Comparison of ENCODE assay signal across 8 mouse cellular contexts in the genomic region with DNA sequence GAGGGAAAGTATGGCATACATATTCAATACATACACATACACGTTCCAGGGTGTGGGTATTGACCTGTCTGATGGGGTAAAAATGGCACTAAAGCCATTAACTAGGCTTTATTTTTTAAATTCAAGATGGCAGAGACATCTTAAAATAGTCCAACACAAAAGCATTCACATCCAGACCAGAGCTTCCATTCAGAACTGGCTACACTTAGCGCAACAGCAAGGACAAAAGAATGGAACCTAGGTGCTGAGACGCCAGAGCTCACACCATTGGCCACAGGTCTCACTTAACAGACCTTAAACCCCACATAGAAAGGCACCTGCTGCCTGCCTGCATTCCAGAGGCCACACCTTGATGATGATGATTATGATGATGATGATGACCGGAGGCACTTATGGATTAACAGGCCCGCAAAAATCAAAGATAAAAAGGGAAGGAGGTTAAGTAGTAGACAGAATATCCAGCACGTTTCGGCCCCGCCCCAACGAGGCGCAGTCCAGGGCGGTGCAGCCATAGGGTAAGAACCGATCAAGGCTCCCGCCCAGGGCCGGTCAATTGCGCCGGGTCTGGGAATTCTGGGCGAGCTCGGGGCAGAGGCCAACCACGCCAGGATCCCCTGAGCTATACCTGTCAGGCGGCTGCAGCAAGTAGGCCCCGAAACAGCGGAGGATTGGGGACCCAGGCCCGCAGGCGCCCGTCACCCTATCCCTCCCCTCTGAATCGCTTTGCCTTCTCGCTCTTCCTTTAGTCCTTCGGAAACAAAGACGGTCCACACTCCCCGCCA. TPM values are rescaled to one million over a fixed set of nuclear protein-coding genes. Genes with fewer than 3 reads are reported as not detected.
DNase-seq lines count a peak whose midpoint lies in the region; ATAC-seq and TF ChIP-seq lines count a peak whose summit lies in the region.

No protein-coding gene starts in this region.

- no peak for TF ChIP-seq POLR2A in bone marrow, adult 2 months (IDR thresholded peaks at IDR 0.05; ENCODE audit: borderline replicate concordance, control insufficient read depth, low read depth, low read length)
- TF ChIP-seq POLR2A in myocyte (IDR thresholded peaks at IDR 0.05; ENCODE audit: insufficient read length, low read depth) = no peak

- peak overlapping the region; percentile 43 for H3K4me2 ChIP-seq in neural tube, embryonic 11.5 days (ENCODE audit: low read depth)
- H3K4me2 ChIP-seq in forebrain, embryonic 12.5 days = peak overlapping the region; percentile 79
- peak overlapping the region; percentile 66 for H3K4me2 ChIP-seq in intestine, embryonic 14.5 days (ENCODE audit: low read length)
- H3K4me2 ChIP-seq in liver, embryonic 14.5 days (ENCODE audit: low read depth) = peak overlapping the region; percentile 70
- H3K4me2 ChIP-seq in myocyte (ENCODE audit: low read depth) = peak overlapping the region; percentile 75

- peaks cover 55% of the 10 kb centered on the region for H3K79me2 ChIP-seq in myocyte (ENCODE audit: control insufficient read depth, insufficient read depth)

- H3K4me1 ChIP-seq in neural tube, embryonic 11.5 days (ENCODE audit: control insufficient read depth, insufficient read depth, low read length) = peaks cover 13% of the 10 kb centered on the region
- H3K4me1 ChIP-seq in bone marrow, adult 2 months (ENCODE audit: control insufficient read depth, insufficient read depth, low read length) = no peaks in the 10 kb centered on the region; the same call in none of the 2 replicates
- H3K4me1 ChIP-seq in forebrain, embryonic 12.5 days = peaks cover 20% of the 10 kb centered on the region
- peaks cover 7% of the 10 kb centered on the region; the same call in 1 of the 2 replicates for H3K4me1 ChIP-seq in intestine, embryonic 14.5 days (replicated peaks; ENCODE audit: control insufficient read depth, insufficient read depth, low read length)
- H3K4me1 ChIP-seq in liver, embryonic 14.5 days (replicated peaks; ENCODE audit: control insufficient read depth in 2 of 2, insufficient read depth in 2 of 2, low read length in 1 of 2) = peaks cover 8 to 14% of the 10 kb centered on the region in 2 experiments

- peak; percentile 80 for ATAC-seq in neural tube, embryonic 11.5 days (ENCODE audit: insufficient read depth, low FRiP score, low TSS enrichment)
- peak; percentile 82 for ATAC-seq in forebrain, embryonic 12.5 days (ENCODE audit: low FRiP score)
- peak; percentile 88 for ATAC-seq in intestine, embryonic 14.5 days (replicated peaks; ENCODE audit: low FRiP score, low TSS enrichment, low read depth)
- ATAC-seq in liver, embryonic 14.5 days (ENCODE audit: insufficient read depth) = peak; percentile 80

- H3K9me3 ChIP-seq in neural tube, embryonic 11.5 days (ENCODE audit: control insufficient read depth, low read length) = no peaks in the 10 kb centered on the region
- H3K9me3 ChIP-seq in forebrain, embryonic 12.5 days = no peaks in the 10 kb centered on the region
- H3K9me3 ChIP-seq in intestine, embryonic 14.5 days (ENCODE audit: control insufficient read depth, low read length) = no peaks in the 10 kb centered on the region
- no peaks in the 10 kb centered on the region for H3K9me3 ChIP-seq in liver, embryonic 14.5 days (ENCODE audit: control insufficient read depth, low read length)

- H3ac ChIP-seq in myocyte (ENCODE audit: control insufficient read depth, insufficient read length) = peak overlapping the region; percentile 70

- under 1% methylated on average over 30 of the region's 30 CpGs for WGBS in neural tube, embryonic 11.5 days
- 3% methylated on average over 30 of the region's 30 CpGs for WGBS in bone marrow, adult 2 months
- WGBS in forebrain, embryonic 12.5 days = under 1% methylated on average over 30 of the region's 30 CpGs
- 2% methylated on average over 30 of the region's 30 CpGs for WGBS in intestine, embryonic 14.5 days
- WGBS in liver, embryonic 14.5 days (ENCODE audit: insufficient replicate concordance) = 2% methylated on average over 30 of the region's 30 CpGs

- H3K36me3 ChIP-seq in neural tube, embryonic 11.5 days (ENCODE audit: control insufficient read depth, insufficient read depth, low read length) = no peaks in the 10 kb centered on the region
- H3K36me3 ChIP-seq in forebrain, embryonic 12.5 days (replicated peaks) = peaks cover 6% of the 10 kb centered on the region; the same call in 1 of the 2 replicates
- peaks cover 10% of the 10 kb centered on the region for H3K36me3 ChIP-seq in intestine, embryonic 14.5 days (ENCODE audit: control insufficient read depth, insufficient read depth, low read length)
- no peaks in the 10 kb centered on the region; the same call in 1 of the 2 replicates for H3K36me3 ChIP-seq in liver, embryonic 14.5 days (replicated peaks; ENCODE audit: control insufficient read depth, insufficient read depth, low read depth)
- H3K36me3 ChIP-seq in myocyte (ENCODE audit: control insufficient read depth, insufficient read depth) = no peaks in the 10 kb centered on the region

- H3K27ac ChIP-seq in neural tube, embryonic 11.5 days (ENCODE audit: low read depth, low read length) = no peak overlapping the region
- peak overlapping the region; percentile 24; the same call in 1 of the 2 replicates for H3K27ac ChIP-seq in bone marrow, adult 2 months (ENCODE audit: control insufficient read depth, insufficient read depth, low read depth, low read length, poor library complexity)
- H3K27ac ChIP-seq in forebrain, embryonic 12.5 days = peak overlapping the region; percentile 5; the same call in 1 of the 2 replicates
- peak overlapping the region; percentile 67; the same call in 1 of the 2 replicates for H3K27ac ChIP-seq in intestine, embryonic 14.5 days (ENCODE audit: low read depth)
- H3K27ac ChIP-seq in liver, embryonic 14.5 days = peak overlapping the region; percentile 55

- DNase-seq in neural tube, embryonic 11.5 days (ENCODE audit: low spot score) = peak; percentile 68
- no peak for DNase-seq in neural tube, embryonic 10.5 days (ENCODE audit: extremely low spot score, low spot score)
- DNase-seq in intestine, embryonic 14.5 days (ENCODE audit: low spot score) = no peak
- peak; percentile 55 to 66 (median 55) for DNase-seq in liver, embryonic 14.5 days (ENCODE audit: low read depth in 3 of 3, low spot score in 3 of 3)
- DNase-seq in urinary bladder, postnatal 4 days (ENCODE audit: low spot score in 2 of 2) = peak; percentile 55 to 68

- peak overlapping the region; percentile 83 for H3K9ac ChIP-seq in neural tube, embryonic 11.5 days (ENCODE audit: low read length)
- peak overlapping the region; percentile 74 for H3K9ac ChIP-seq in forebrain, embryonic 12.5 days
- peak overlapping the region; percentile 78 for H3K9ac ChIP-seq in intestine, embryonic 14.5 days (ENCODE audit: low read length)
- H3K9ac ChIP-seq in liver, embryonic 14.5 days (replicated peaks) = peak overlapping the region; percentile 85

- no peaks in the 10 kb centered on the region for H3K27me3 ChIP-seq in neural tube, embryonic 11.5 days (ENCODE audit: control insufficient read depth, insufficient read depth, low read length)
- no peaks in the 10 kb centered on the region for H3K27me3 ChIP-seq in forebrain, embryonic 12.5 days
- H3K27me3 ChIP-seq in intestine, embryonic 14.5 days (replicated peaks; ENCODE audit: control insufficient read depth, insufficient read depth, low read length) = no peaks in the 10 kb centered on the region
- H3K27me3 ChIP-seq in liver, embryonic 14.5 days (ENCODE audit: control insufficient read depth, insufficient read depth, low read length) = no peaks in the 10 kb centered on the region
- no peaks in the 10 kb centered on the region for H3K27me3 ChIP-seq in myocyte (ENCODE audit: control insufficient read depth, insufficient read depth, insufficient read length)

- no peak for TF ChIP-seq CTCF in bone marrow, adult 2 months (IDR thresholded peaks at IDR 0.05; ENCODE audit: control insufficient read depth, insufficient read depth, low read length)
- TF ChIP-seq CTCF in liver, embryonic 14.5 days (IDR thresholded peaks at IDR 0.05; ENCODE audit: low read depth) = no peak

- no peak for TF ChIP-seq EP300 in liver, embryonic 14.5 days (IDR thresholded peaks at IDR 0.05; ENCODE audit: low read depth)

- H3K4me3 ChIP-seq in neural tube, embryonic 11.5 days (ENCODE audit: low read depth, low read length) = peak overlapping the region; percentile 80
- peak overlapping the region; percentile 87 for H3K4me3 ChIP-seq in bone marrow, adult 2 months (replicated peaks; ENCODE audit: control insufficient read depth, low read depth, low read length)
- peak overlapping the region; percentile 71 for H3K4me3 ChIP-seq in forebrain, embryonic 12.5 days (replicated peaks)
- H3K4me3 ChIP-seq in intestine, embryonic 14.5 days (ENCODE audit: low read depth, low read length) = peak overlapping the region; percentile 88
- peak overlapping the region; percentile 66 to 92 for H3K4me3 ChIP-seq in liver, embryonic 14.5 days (ENCODE audit: insufficient read depth in 1 of 2, low read depth in 2 of 2, low read length in 2 of 2)
- H3K4me3 ChIP-seq in myocyte = peak overlapping the region; percentile 94

TF ChIP-seq in myocyte, 11 proteins besides CTCF, POLR2A, EP300 and RAD21 (continues in another document):
- TF ChIP-seq CEBPB (IDR thresholded peaks at IDR 0.05; ENCODE audit: insufficient read depth, poor library complexity, severe bottlenecking) (no peak), SRF (IDR thresholded peaks at IDR 0.05; ENCODE audit: control insufficient read depth, insufficient read length, low read depth) (no peak), MYOD1 (IDR thresholded peaks at IDR 0.05; ENCODE audit: control insufficient read depth in 1 of 3, insufficient read length in 2 of 3, low read depth in 2 of 3) (no peak)

RNA-seq across cellular contexts. Expression of gene Vezt, which starts 0.6 kb away (rescaled TPM):
- polyA plus RNA-seq in neural tube, embryonic 11.5 days (2014; fragmentation: Nextera tagmentation; extraction: Ambion mirVana) = 43.4 and 46.5 TPM in 2 replicates
- 6.6 and 7.9 TPM in 2 replicates for polyA plus RNA-seq in bone marrow, adult 2 months (2011; ENCODE audit: insufficient read depth, insufficient read length, low replicate concordance, missing spikeins)
- polyA plus RNA-seq in forebrain, embryonic 12.5 days (2016; fragmentation: Nextera tagmentation; extraction: Ambion mirVana) = 53.3 and 60.3 TPM in 2 replicates
- 25.6 and 30.0 TPM in 2 replicates for polyA plus RNA-seq in intestine, embryonic 14.5 days (2014; fragmentation: Nextera tagmentation; extraction: Ambion mirVana)
- polyA plus RNA-seq in liver, embryonic 14.5 days (2012; rRNA removed) = 4.9 and 6.6 TPM in 2 replicates
- polyA plus RNA-seq in liver, embryonic 14.5 days (2014; fragmentation: Nextera tagmentation; extraction: Ambion mirVana) = 12.7 and 14.6 TPM in 2 replicates
- 16.8 TPM for polyA plus RNA-seq in myocyte (2012; fragmentation: generic; extraction: Trizol)

RNA-seq across cellular contexts. Expression of gene Fgd6, which starts 0.7 kb away (rescaled TPM):
- polyA plus RNA-seq in neural tube, embryonic 11.5 days (2014; fragmentation: Nextera tagmentation; extraction: Ambion mirVana) = 5.3 and 6.4 TPM in 2 replicates
- polyA plus RNA-seq in bone marrow, adult 2 months (2011; ENCODE audit: insufficient read depth, insufficient read length, low replicate concordance, missing spikeins) = 3.6 and 4.0 TPM in 2 replicates
- polyA plus RNA-seq in forebrain, embryonic 12.5 days (2016; fragmentation: Nextera tagmentation; extraction: Ambion mirVana) = 3.2 and 3.3 TPM in 2 replicates
- polyA plus RNA-seq in intestine, embryonic 14.5 days (2014; fragmentation: Nextera tagmentation; extraction: Ambion mirVana) = 5.0 and 5.1 TPM in 2 replicates
- 2.5 and 2.9 TPM in 2 replicates for polyA plus RNA-seq in liver, embryonic 14.5 days (2012; rRNA removed)
- 2.4 and 2.9 TPM in 2 replicates for polyA plus RNA-seq in liver, embryonic 14.5 days (2014; fragmentation: Nextera tagmentation; extraction: Ambion mirVana)
- 1.7 TPM for polyA plus RNA-seq in myocyte (2012; fragmentation: generic; extraction: Trizol)

Comparison
In these comparisons a context has a peak if more than half of its experiments do, and no peak if none do; other contexts are left out.
1. DNase-seq: peak in neural tube, embryonic 11.5 days (single experiment), liver, embryonic 14.5 days (3 of 3) and urinary bladder, postnatal 4 days (2 of 2); none in neural tube, embryonic 10.5 days (single experiment) and intestine, embryonic 14.5 days (single experiment).
2. Peak in every context shown above with its lines, with median percentiles within 50 percentile points of each other: ATAC-seq, H3K4me2 ChIP-seq, H3K4me3 ChIP-seq and H3K9ac ChIP-seq.